Mouse (Mus musculus) adrenal gland, adult 18-20 months (tissue): Measurements from ENCODE around the gene Insrr. TPM values are rescaled to one million over a fixed set of nuclear protein-coding genes. Genes with fewer than 3 reads are reported as not detected.

Source experiments
- DNase-seq, 2 experiments: peaks; one replicate each; pipeline ENCODE4 v3.0.0; 2021 to 2022; ENCODE audit warnings: low spot score in 2 of 2
- long read RNA-seq, 2 experiments: library from polyadenylated mRNA; stranded (forward); transcript quantifications; one replicate each; pipeline ENCODE4 v2.0.0; 2021
- total RNA-seq, 2 experiments: library from RNA; stranded (reverse); gene quantifications; 1 replicate in 1 of 2; 2 replicates in 1 of 2; pipeline ENCODE4 v1.2.3; 2021

Gene Insrr
- total RNA-seq, result 1 to 10 TPM in 1 of 2 experiments, under 1 TPM in 1; 0.76 to 1.2 TPM
- long read RNA-seq, experiment 1, partial matches to known transcripts, result 1 of 1 reads
- long read RNA-seq, experiment 1, other reads (novel, unspliced or antisense), result 0 of 1 reads
- long read RNA-seq, experiment 2, partial matches to known transcripts, result 1 of 2 reads
- long read RNA-seq, experiment 2, other reads (novel, unspliced or antisense), result 1 of 2 reads

DNA sequence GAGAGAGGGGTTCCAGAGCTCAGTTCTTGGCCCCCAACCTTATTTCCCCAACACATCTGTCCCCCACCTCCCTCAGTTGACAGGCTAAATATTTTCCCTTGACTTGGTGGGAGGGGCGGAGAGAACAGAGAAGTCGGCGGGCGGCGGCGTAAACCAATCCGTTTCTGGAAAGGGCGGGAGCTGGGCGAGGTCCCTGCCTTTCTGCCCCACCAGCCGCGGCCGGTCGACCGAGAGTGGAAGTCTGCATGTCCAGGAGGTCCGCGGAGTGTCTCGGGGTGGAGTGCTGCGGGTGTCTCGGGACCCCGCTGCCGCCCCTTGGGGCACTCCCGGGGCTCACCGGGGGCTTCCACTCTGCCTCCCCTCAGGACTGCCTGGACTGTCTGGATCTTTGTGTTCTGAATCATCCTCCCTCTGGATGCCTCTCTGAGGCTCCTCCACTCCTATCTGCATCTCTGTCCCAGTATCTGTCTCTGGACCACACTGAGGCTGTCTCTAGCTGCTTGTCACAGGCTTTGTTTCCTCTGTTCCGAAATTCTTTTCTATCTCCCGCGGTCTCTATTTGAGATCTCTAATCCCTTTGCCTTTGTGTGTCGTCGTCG is at the start of gene Insrr:
Gene Insrr (plus strand): TSS at position 216 of the 599 bp plus-strand sequence.
- no peak for DNase-seq

DNA sequence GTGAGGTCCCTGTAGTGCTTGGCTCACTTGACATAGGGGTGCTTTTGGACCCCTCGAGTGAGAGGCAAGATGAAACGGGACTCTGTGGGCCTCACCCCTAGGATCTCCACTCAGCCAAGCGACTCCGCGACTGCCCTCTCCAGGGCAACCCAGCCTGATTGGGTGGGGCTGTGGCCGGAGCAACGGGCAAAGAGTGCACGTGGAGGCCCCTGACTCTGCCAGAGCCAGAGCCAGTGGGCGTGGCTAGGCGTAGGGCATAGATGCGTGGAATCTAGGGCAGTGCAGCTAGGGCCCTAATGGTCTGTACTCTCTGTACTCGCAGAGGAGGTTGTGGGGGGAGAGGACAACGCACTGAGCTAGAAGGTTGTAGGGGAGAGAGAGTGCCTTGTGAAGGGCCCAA is 48.3 kb upstream of the Insrr start, which contains the start of gene Lrrc71:
Gene Lrrc71 (minus strand): TSS at position 195 of the 400 bp plus-strand sequence.
- no peak for DNase-seq

DNA sequence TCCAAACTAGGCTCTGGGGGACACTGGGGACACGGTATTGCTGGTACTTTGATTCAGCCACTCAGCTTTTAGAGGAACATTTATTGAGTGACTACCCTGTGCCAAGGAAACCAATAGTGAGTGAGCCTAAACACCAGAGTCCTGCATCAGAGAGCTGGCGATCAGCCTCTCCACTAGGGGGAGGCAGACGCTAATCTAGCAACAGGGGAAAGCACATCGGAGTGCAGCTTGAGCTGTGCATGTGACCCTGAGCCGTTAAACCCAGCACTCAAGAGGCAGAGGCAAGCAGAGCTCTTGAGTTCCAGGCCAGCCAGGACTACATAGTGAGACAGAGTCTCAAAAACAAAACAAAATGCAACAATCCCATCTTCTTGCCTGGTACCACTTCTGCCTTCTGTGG is 47.7 kb upstream of the Insrr start:
- peak; percentile 62 for DNase-seq

DNA sequence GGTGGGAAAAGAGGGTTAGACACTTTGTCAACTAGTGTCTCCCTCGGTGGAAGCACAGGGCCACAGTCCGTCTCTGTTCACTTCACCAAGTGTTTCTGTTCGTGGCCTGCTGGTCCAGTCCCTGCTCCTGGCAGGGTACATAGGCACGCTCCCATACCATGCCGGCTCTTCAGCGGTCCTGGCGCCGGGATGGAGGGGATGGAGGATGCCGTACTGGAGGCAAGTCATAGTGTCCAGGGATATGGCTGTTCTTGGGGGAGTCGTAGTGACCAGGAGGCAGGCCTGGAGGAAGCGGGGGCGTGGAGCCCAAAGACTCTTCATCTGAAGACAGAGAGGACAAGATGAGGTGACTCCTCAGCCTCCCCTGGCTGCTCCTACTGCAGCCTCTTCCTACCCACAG is 46.8 kb upstream of the Insrr start:
- no peak for DNase-seq

DNA sequence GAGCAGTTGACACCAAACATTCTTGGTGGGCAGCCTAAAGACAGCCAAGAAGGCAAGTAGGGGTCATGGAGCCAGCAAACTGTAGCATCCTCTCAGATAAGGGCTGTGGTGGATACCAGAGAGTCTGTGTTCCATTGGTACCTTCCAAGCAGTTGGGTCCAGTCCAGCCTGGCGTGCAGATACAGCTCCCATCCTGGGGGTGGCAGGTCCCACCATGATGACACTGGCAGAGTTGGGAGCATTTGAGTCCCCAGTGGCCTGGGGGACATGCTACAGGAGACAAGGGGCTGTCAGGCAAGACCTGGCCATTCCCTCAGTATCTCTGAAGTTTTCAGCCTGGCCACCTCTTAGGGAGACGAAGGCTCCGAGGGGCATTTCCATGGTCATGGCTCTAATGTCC is 44.2 kb upstream of the Insrr start:
- DNase-seq, result no peak

DNA sequence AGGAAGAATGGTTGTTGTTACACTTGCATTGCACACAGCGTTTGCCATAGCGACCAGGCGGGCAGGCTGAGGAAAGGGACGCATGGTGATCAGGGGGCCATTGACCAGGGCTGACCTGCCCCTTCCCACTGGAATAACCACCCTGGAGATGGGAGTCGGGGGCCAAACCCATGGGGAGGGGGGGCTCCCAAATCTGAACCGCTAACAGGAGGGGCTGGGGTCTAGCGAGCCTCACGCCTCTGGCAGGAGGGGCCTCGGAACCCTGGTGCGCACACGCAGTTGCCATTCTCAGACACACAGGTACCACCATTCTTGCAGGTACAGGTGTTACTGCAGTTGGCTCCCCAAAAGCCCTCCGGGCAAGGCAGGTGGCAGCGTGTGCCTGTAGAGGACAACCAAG is 42.9 kb upstream of the Insrr start:
- no peak for DNase-seq

DNA sequence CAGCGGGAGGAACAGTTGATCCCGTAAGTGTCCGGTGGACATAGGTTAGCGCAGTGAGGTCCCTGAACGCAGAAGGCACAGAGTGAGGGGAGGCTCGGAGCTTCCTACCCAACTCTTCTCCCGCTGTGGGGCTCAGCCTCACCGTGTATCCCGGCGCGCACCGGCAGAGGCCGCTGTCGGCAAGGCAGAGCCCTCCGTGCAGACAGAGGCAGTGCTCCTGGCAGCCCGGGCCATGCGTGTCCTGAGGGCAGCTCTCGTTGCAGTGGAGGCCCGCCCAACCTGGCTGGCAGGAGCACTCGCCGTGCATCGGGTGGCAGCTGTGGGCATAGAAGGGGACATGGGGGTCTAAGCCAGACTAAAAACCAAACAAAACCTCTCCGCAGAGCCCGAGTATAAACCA is 40.8 kb upstream of the Insrr start:
- peak; percentile 91 to 93 for DNase-seq

DNA sequence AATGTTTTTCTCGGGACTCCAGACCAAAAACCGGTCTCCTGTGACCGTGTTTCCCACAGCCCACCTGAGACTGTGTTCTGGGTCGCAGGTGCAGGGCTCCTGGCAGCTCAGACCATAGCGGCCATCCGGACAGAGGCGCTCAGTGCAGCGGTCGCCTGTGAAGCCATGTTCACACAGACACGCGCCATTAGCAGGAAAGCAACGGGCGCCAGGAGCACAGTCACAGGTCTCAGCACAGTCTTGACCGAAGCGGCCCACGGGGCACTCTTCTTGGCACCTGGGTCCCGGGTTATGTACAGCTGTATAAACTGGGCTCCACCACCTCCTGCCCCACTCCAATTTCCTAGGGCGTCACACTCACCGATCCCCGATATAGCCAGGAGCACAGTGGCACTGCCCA is 40.3 kb upstream of the Insrr start:
- no peak for DNase-seq

DNA sequence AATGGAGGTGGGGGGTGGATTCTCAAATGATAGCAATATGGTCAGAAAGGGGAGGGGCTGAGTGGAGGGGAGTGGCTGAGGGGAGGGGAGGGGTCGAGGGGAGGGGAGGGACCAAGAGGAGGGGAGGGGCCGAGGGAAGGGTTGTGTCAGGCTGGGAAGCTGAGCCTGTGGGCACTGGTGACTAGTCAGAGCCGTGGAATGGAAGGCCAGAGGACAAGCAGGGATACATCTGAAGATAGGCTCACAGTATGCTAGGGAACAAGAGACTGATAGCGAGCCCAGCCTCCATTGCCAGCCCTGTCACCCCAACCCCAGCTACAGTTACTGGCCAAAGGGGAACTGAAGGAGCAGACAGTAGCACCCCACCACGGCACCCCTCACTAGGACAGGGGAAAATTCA is 38.1 kb upstream of the Insrr start:
- DNase-seq, result no peak

DNA sequence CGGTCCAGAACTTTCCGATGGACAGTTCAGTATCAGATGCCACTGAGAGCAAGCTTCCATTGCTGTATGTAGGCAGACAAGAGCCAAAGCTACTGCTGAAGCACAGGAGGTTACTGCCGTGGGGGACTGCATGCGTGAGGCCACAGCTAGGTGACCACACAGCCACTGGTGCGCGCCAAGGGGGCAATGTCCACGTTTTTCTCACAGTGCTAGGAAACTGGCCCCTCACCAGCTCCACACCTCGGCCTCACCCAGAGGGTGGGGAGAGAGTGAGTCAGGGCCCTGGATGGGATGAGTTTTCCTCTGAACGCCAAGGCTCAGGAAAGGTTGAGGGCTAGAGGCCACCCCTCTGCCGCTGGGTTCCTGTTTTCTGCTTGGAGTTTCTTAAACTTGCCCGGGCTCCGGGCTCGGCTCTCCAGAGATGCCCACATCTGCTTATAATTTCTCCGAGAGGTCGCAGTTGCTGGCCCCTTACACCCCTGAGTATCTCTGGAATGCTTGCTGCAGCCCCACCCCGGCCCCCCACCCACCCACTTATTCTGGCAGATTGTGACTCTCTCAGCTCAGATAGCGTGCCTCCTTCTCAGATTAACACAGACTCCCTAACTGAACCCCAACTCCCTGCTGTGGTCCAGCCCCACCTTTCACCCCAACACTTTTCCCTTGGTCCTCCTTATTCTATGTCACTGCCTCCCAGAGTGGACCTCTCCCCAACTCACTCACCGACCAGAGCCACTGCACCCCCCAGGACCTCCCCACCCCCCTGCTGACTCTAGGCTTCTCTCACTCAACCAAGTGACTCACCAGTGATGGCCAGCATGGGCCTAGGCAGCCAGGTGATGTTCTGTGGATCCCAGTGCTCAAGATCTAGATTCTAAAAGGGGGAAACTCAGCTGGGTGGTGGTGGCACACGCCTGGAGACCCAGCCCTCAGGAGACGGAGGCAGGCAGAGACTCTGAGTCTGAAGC is 35.1 kb upstream of the Insrr start:
- DNase-seq, result no peak

DNA sequence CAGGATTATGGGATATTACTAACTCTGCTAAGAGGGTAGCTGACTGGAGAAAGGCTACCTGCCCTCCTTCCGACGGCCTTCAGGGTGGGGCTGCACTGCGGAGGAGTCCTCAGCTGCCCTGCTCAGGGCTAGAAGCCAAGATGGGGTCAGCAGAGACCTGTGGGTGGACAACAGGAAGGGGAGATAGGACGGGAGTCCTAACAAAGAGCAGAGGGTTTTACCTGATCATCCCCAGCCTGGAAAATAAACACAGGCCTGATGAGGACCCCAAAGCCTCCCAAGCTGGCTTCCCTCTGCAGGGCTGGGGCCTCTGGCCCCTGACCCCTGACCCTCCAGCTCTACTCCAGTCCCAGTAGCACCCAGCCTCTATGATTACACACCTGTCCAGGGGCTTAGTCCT is 33.5 kb upstream of the Insrr start:
- DNase-seq, result no peak

DNA sequence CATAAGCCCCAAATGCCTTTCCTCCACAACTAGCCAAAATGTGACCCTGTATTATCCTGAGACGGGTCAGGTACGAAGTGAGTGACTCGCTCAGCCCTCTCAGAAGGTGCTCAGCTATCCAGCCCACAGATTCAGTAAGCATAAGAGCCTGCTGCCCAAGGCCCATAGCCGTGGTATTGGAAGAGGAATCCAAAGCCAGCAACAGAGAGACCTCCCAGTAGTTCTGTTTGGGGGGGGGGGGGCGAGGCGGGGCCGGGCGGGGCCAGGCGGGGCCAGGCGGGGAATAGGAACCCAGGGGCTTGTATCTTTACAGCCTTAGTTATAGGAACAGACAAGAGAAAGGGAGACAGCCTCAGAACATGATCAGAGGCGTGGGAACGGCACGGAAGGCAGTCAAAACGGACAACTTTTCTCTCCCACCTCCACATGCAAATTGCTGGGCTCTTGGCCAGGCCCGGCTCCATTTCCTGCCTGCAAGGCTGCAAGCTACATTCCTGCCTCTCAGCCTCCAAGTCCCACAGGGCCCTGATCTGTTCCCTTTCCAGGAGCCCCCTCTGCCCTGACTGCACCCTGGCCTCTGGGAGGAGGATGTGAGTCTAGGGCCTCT is 33.0 kb upstream of the Insrr start:
- DNase-seq, result peak in 1 of 2 experiments; percentile 52

DNA sequence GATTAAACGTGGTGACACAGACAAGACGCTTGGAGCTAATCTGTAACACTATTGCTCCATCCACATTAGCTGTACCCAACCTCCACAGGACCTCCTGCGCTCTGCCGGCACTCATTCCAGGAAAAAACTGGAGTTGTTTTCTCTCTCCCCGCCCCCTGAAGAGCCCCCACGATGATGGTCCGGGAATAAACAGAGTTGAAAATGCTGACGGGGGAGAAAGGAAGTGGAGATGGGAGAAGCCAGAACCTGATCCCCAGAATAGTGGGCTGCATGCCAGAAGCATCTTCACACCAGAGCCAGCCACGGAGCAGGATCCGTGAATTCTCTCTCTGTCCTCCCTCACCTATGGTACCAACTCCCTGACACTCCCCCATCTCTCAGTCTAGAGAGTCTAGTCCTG is 32.2 kb upstream of the Insrr start:
- no peak for DNase-seq

DNA sequence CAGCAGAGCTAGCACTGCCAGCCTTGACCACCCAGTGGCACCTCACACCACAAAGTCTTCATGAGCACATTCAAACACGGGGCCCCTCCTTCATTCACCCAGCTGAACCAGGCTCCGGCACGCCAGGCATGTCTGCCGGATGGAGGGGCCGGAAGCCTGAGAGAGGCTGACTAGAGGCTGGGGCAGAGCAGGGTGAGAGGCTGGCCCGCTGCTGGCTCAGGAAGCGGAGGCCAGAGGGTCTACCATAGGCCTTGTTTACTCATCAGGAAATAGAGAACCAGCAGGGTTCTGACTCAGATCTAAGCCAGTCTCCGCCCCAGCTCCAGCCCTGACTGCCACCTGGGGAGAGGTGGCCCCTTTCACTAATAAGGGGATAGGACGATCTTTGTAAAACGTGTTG is 31.7 kb upstream of the Insrr start:
- DNase-seq, result peak in 1 of 2 experiments; percentile 46

DNA sequence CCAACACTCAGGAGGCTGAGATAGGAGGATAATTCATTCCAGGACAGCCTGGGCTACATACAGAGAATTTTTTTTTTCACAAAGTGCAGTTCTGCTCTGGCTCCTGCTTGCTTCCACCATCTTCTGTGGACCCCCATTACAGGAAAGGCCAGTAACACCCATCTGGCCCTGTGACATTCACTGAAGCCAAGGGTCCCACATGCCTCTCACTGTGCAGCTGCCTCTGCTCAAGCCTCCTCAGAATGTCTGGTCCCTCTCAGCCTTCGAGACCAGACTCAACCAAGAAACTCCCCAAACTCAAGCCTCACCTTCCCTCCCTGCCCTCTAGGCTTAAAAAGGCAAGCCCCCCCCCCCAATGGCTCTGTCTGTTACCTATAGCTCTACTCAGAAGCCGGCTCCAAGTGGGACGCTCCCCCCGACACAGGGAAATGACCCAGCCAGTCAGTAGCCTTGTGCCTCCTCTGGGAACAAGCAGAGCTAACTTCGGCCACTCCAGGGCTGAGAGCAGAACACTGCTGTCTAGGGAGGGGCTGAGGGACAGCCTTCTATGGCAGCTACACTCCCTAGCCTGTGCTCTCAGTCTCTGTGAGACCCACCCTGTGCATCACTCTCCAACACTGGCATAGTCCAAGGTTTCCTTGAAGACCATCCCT is 31.0 kb upstream of the Insrr start:
- no peak for DNase-seq

DNA sequence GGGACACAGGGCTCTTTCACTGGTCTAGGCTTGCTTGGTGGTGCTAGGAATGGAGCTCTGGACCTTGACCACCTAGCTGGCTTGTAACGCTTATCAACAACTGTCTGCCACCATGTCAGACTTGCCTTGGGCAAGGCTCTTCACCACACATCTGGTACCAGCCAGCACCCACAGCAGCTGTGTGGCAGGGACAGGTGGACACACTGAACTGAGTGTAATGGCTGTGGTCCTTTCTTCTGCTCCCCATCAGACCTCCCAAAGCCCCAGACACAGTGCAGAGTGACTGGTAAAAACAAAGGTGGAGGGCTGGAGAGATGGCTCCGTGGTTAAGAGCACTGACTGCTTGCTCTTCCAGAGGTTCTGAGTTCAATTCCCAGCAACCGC is 30.5 kb upstream of the Insrr start:
- no peak for DNase-seq

DNA sequence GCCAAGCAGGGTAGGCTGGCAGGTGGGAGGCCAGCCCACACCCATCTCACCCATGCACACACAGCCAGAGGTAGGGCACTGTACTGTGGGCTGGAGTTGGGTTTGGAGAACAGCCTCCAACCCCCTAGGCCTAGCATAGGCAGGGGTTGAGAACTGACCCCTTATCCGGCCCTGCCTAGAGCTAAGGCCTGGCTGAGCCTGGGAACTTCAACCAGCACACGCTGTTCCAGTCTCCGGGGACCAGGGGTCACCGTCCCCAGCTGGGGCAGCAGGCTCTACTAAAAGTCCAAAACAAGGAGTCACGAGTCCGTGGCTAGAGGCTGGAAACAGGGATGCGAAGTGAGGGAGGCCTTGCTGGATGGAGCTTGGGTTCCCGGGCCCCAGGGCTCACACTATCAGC is 29.0 kb upstream of the Insrr start:
- no peak for DNase-seq

DNA sequence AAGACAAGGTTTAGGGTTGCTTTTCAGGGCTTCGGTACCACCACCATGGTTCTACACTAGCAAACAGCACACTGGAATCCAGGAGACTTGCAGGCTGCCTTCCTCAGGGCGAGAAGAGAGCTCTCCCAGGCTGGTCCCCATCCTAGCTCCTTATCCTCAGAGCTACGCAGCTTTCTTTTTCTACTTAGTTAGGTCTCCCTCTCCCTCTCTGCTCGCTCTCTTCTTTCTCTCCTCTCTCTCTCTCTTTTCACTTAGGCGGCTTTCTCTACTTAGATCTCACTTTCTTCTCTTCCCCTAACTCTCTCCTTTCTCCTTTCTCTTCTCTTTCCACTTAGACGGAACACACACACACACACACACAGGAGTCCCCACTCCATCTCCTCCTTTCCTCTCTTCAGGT is 28.3 kb upstream of the Insrr start:
- no peak for DNase-seq

DNA sequence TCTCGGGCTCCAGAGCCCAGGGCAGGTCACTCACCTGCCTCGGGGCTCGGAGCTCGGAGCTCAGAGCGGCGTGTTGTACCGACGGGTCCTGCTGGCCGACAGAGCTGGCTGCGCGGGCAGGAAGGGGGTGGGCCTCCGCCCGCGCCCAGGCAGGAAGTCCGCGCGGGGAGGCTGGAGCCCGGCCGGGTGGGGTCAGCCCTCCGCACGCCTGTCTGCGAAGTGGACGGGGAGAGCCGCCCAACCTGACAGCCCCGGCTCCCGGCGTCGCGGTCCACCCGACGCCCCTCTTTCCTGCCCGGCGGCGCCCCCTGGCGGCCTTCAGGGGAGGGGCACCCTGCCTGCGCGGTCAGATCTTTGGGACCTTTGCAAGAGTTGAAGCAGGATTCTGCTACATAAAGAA is 27.9 kb upstream of the Insrr start:
- DNase-seq, result peak; percentile 81 to 89

DNA sequence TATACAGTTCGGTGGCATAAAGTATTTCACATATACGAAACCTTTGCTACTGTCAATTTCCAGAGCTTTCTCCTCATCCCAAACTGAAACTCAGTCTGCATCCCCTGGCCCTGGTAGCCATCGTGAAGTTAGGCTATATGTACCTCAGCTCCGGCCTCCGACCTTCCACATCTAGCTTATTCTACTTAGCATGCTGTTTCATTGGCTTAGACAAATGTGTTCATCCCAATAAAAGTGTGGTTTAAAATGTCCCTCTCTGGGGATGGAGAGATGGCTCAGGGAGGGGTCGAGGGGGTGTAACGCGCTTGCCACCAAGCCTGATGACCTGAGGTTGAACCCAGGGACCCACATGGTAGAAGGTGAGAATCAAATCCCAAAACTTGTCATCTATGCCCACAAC is 27.2 kb upstream of the Insrr start:
- DNase-seq, result no peak

DNA sequence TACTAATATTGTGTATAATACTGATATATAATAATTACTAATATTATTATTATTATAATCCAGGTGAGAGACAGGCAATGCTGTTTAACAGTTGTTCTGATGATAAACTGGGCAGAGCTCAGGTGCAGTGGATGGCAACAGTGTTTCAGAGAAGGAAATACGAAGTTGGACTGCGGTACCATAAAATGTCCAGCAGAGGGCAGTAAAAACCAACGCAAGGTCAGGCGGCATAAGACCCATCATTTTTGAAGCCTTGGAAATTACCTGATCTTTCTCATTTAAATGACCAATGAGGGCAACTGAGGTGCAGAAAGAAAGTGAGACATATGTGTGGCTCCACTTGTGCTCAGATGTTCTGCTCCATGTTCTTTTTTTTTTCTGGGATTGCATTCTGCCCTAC is 26.5 kb upstream of the Insrr start:
- DNase-seq, result no peak
